Mouse (Mus musculus) G1E (cell line): ENCODE results near the gene Klk1b3. TPM values are rescaled to one million over a fixed set of nuclear protein-coding genes. Genes with fewer than 3 reads are reported as not detected.
A peak's percentile ranks its signal among the peaks of the same experiment; 100 is the strongest.
"Not testable (repeated sequence)": the region's sequence is repeated elsewhere in the genome, so short reads cannot be mapped to it uniquely, and the experiment has no call there.

Experiments used
- ATAC-seq: 2 replicates; pipeline ENCODE4 v1.8.0; 2016; ENCODE audit warnings: mild to moderate bottlenecking; ENCODE audit not compliant: insufficient number of reproducible peaks, poor library complexity, low FRiP score, severe bottlenecking; ENCODE audit errors: extremely low read depth
- DNase-seq: peaks from one replicate; pipeline ENCODE4 v3.0.0; 2012; ENCODE audit warnings: low spot score
- H3K27me3 ChIP-seq: 2 replicates; pipeline ENCODE4 v1.6.1; 2012; ENCODE audit warnings: mild to moderate bottlenecking, low read length, inconsistent platforms; ENCODE audit not compliant: insufficient read depth
- H3K36me3 ChIP-seq: replicated peaks from 2 replicates; pipeline ENCODE3; 2012; ENCODE audit warnings: mild to moderate bottlenecking, inconsistent platforms
- H3K4me1 ChIP-seq: 2 replicates; pipeline ENCODE4 v1.6.1; 2012; ENCODE audit warnings: low read depth, low read length, inconsistent platforms, mixed read lengths; ENCODE audit not compliant: insufficient read depth
- H3K4me3 ChIP-seq: 2 replicates; pipeline ENCODE4 v1.5.1; 2012; ENCODE audit warnings: low read depth, mild to moderate bottlenecking, inconsistent platforms, low read length, moderate library complexity, mixed read lengths
- H3K9me3 ChIP-seq: replicated peaks from 2 replicates; pipeline ENCODE4 v1.6.1; 2012; ENCODE audit warnings: inconsistent platforms
- CTCF ChIP-seq: IDR thresholded peaks from 2 replicates; pipeline ENCODE4 v1.5.1; 2012; ENCODE audit warnings: low read depth, low read length, inconsistent platforms, mixed read lengths
- GATA1 ChIP-seq: IDR thresholded peaks from 2 replicates; pipeline ENCODE4 v1.6.1; 2012; ENCODE audit warnings: borderline replicate concordance, low read length, inconsistent platforms, mixed read lengths
- GATA2 ChIP-seq: IDR thresholded peaks from 2 replicates; pipeline ENCODE4 v1.6.1; 2012; ENCODE audit warnings: low read depth, low read length, inconsistent platforms, borderline replicate concordance
- POLR2AphosphoS5 ChIP-seq: IDR thresholded peaks from 2 replicates; pipeline ENCODE4 v1.6.1; 2012; ENCODE audit warnings: low read depth, low read length, inconsistent platforms; ENCODE audit not compliant: insufficient replicate concordance
- TAL1 ChIP-seq: conservative IDR thresholded peaks from 2 replicates; pipeline ENCODE4 v1.6.1; 2012; ENCODE audit warnings: low read depth, low read length, inconsistent platforms, mixed read lengths
- polyA plus RNA-seq: library from polyadenylated mRNA; stranded (reverse); fragments of >175 nt; gene quantifications from 2 replicates; pipeline ENCODE4 v1.2.3, GENCODE M21; 2012
- total RNA-seq, 2 experiments: library from RNA; stranded (forward) in 1 of 2; stranded (reverse) in 1 of 2; fragments of 200-1000 nt in 1 of 2; fragments of >200 nt in 1 of 2; fragmentation: Nextera tagmentation in 1 of 2; gene quantifications; 2 replicates each; pipeline ENCODE4 v1.2.3; 2014 to 2017

Gene Klk1b3
- total and polyA plus RNA-seq, 3 experiments: not detected

GRCm38 (mm10) chr7:44241163-44241562, 43.2 kb downstream of the Klk1b3 start:
- Histone ChIP-seq H3K36me3 (peaks cover 5% of the 10 kb centered on the region), H3K4me3 (no peak overlapping the region), H3K4me1 (peaks cover 11% of the 10 kb centered on the region), H3K27me3 (peaks cover 30% of the 10 kb centered on the region), H3K9me3 (no peaks in the 10 kb centered on the region)
- DNase-seq: no peak
- no peak for ATAC-seq
- TF ChIP-seq CTCF: no peak
- TF ChIP-seq TAL1: no peak
- TF ChIP-seq POLR2AphosphoS5: no peak
- no peak for TF ChIP-seq GATA1
- no peak for TF ChIP-seq GATA2

GRCm38 (mm10) chr7:44244080-44244479, 46.1 kb downstream of the Klk1b3 start:
- Histone ChIP-seq H3K36me3 (peaks cover 19% of the 10 kb centered on the region), H3K4me1 (peaks cover 22% of the 10 kb centered on the region), H3K9me3 (no peaks in the 10 kb centered on the region), H3K27me3 (peaks cover 15% of the 10 kb centered on the region), H3K4me3 (no peak overlapping the region)
- DNase-seq (no peak), ATAC-seq (no peak)
- TF ChIP-seq TAL1 (no peak), GATA1 (no peak), GATA2 (no peak), CTCF (no peak), POLR2AphosphoS5 (no peak)

- Histone ChIP-seq H3K9me3 (no peaks in the 10 kb centered on the region), H3K4me3 (peak within 1 kb of the TSS; percentile 99), H3K4me1 (peaks cover 42% of the 10 kb centered on the region), H3K27me3 (peaks cover 3% of the 10 kb centered on the region; the same call in 1 of the 2 replicates), H3K36me3 (peaks cover 42% of the 10 kb centered on the region)
- ATAC-seq (peak; percentile 62), DNase-seq (peak; percentile 90)
- TF ChIP-seq GATA1 (no peak), POLR2AphosphoS5 (peak; percentile 94; the same call in 1 of the 2 replicates), CTCF (no peak)
These were observed 48.3 kb downstream of the Klk1b3 start, which contains the start of the genes 1700028J19Rik and 2410002F23Rik for GRCm38 (mm10) chr7:44246055-44246983. Gene 1700028J19Rik, minus strand, starts transcription at chr7:44246695. Gene 2410002F23Rik, plus strand, starts transcription at chr7:44246722.

- H3K36me3 ChIP-seq: peaks cover 45% of the 10 kb centered on the region
- H3K4me3 ChIP-seq: peak overlapping the region; percentile 99
- peaks cover 3% of the 10 kb centered on the region; the same call in 1 of the 2 replicates for H3K27me3 ChIP-seq
- ATAC-seq (no peak), DNase-seq (peak; percentile 66)
- no peaks in the 10 kb centered on the region for H3K9me3 ChIP-seq
- H3K4me1 ChIP-seq: peaks cover 45% of the 10 kb centered on the region
- TF ChIP-seq TAL1 (no peak), GATA1 (no peak), GATA2 (no peak), POLR2AphosphoS5 (no peak), CTCF (no peak)
These were observed 49.0 kb downstream of the Klk1b3 start for GRCm38 (mm10) chr7:44246984-44247470.

GRCm38 (mm10) chr7:44247971-44248370, 50.0 kb downstream of the Klk1b3 start:
- Histone ChIP-seq H3K36me3 (peaks cover 54% of the 10 kb centered on the region), H3K4me1 (peaks cover 54% of the 10 kb centered on the region), H3K4me3 (peak overlapping the region; percentile 99), H3K9me3 (no peaks in the 10 kb centered on the region), H3K27me3 (no peaks in the 10 kb centered on the region)
- TF ChIP-seq CTCF (no peak), GATA1 (no peak)
- no peak for DNase-seq
- ATAC-seq: no peak

GRCm38 (mm10) chr7:44249248-44249647, 51.3 kb downstream of the Klk1b3 start:
- TF ChIP-seq GATA2: no peak
- no peak; the same call in 1 of the 2 replicates for TF ChIP-seq POLR2AphosphoS5
- TF ChIP-seq CTCF: no peak
- TF ChIP-seq TAL1: no peak
- no peak for TF ChIP-seq GATA1
- Histone ChIP-seq H3K36me3 (peaks cover 64% of the 10 kb centered on the region), H3K4me1 (peaks cover 64% of the 10 kb centered on the region)

GRCm38 (mm10) chr7:44250732-44251275, 52.8 kb downstream of the Klk1b3 start:
- ATAC-seq, H3K27me3 ChIP-seq, DNase-seq, H3K9me3 ChIP-seq: not testable (repeated sequence)
- Histone ChIP-seq H3K36me3 (peaks cover 76% of the 10 kb centered on the region), H3K4me1 (peaks cover 54% of the 10 kb centered on the region), H3K4me3 (peak overlapping the region; percentile 62; the same call in 1 of the 2 replicates)

More at GRCm38 (mm10) chr7:44249248-44249647, 51.3 kb downstream of the Klk1b3 start:
- DNase-seq (no peak), ATAC-seq (no peak)
- Histone ChIP-seq H3K4me3 (peak overlapping the region; percentile 1; the same call in 1 of the 2 replicates), H3K9me3 (no peaks in the 10 kb centered on the region), H3K27me3 (no peaks in the 10 kb centered on the region)
